Mouse (Mus musculus) T-helper 17 cell (primary cell): ENCODE data around the gene Gm10721.
"Not testable (repeated sequence)": the region's sequence is repeated elsewhere in the genome, so short reads cannot be mapped to it uniquely, and the experiment has no call there.

Experiments
- in situ Hi-C, 2 experiments: fragments of 300-600 bp; cut with MboI, MseI; formaldehyde crosslinking; loops; 1 replicate in 1 of 2; 2 replicates in 1 of 2; pipeline ENCODE4 v1.15.1; 2025; ENCODE audit warnings: high pct_unique_total_duplicates in 2 of 2

Gm10721 gene

GRCm38 (mm10) chr9:3025653-3026052 lies 12.7 kb downstream of the Gm10721 start:
- in situ Hi-C loops: loop anchor here in 1 of 2 experiments (5.0 kb wide), 1 partner anchor 87 kb away; no protein-coding TSS in a partner anchor

GRCm38 (mm10) chr9:3026136-3026535 lies 13.2 kb downstream of the Gm10721 start:
- in situ Hi-C loops: loop anchor here in 1 of 2 experiments (5.0 kb wide), 1 partner anchor 86 kb away; no protein-coding TSS in a partner anchor

GRCm38 (mm10) chr9:3026741-3027140 lies 13.8 kb downstream of the Gm10721 start:
- in situ Hi-C loops: loop anchor here in 1 of 2 experiments (5.0 kb wide), 1 partner anchor 86 kb away; no protein-coding TSS in a partner anchor

- in situ Hi-C loops: loop anchor here in 1 of 2 experiments (5.0 kb wide), 1 partner anchor 85 kb away; no protein-coding TSS in a partner anchor
These were observed 14.3 kb downstream of the Gm10721 start for GRCm38 (mm10) chr9:3027200-3027599.

GRCm38 (mm10) chr9:3029276-3030000 lies 16.5 kb downstream of the Gm10721 start:
- in situ Hi-C loops: loop anchor here in 1 of 2 experiments (5.0 kb wide), 1 partner anchor 83 kb away; no protein-coding TSS in a partner anchor

GRCm38 (mm10) chr9:3030677-3031318 lies 17.9 kb downstream of the Gm10721 start:
- in situ Hi-C loops: not testable (repeated sequence)

GRCm38 (mm10) chr9:3034299-3034698 lies 21.4 kb downstream of the Gm10721 start, which contains the start of gene Gm17535:
TSS of gene Gm17535 (plus strand) at chr9:3034599.
- in situ Hi-C loops: not testable (repeated sequence)

GRCm38 (mm10) chr9:3036577-3036976 lies 23.6 kb downstream of the Gm10721 start, which contains the start of gene Gm10715:
TSS of gene Gm10715 (plus strand) at chr9:3036877.
- in situ Hi-C loops: not testable (repeated sequence)

GRCm38 (mm10) chr9:3038161-3038560 lies 25.2 kb downstream of the Gm10721 start:
- in situ Hi-C loops: not testable (repeated sequence)
